In the genomic region with DNA sequence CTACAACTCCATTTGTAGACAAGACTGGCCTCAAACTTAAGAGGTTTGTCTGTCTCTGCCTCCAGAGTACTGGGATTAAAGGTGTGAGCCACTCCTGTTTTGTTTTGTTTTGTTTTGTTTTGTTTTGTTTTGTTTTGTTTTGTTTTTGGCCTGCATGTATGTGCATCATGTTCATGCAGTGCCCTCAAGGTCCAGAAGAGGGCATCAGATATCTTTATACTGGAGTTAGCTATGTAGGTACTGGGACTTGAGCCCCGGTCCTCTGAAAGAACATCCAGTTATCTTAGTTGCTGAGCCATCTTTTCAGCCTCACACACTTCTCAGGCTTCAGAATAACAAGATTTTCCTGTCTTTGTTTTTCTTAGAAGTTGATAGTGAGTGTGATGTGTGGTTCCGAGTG, we compare ENCODE assay signal across 10 mouse cellular contexts. TPM values are rescaled to one million over a fixed set of nuclear protein-coding genes. Genes with fewer than 3 reads are reported as not detected.
DNase-seq lines count a peak whose midpoint lies in the region; TF ChIP-seq lines count a peak whose summit lies in the region.
"Had no signal": no experiment of that assay in that cellular context is flagged by ENCODE, and none has a peak within 500 bp of the region (broad histone marks: within the 10 kb centered on the region; RNA-seq: fewer than 3 reads in every experiment).

No protein-coding gene starts in this region.

- peaks cover 30 to 87% of the 10 kb centered on the region in 2 experiments for H3K36me3 ChIP-seq in CH12.LX (replicated peaks in 1 of 2; ENCODE audit: control insufficient read depth in 1 of 2, insufficient read depth in 1 of 2, low read length in 1 of 2)

- H3K4me1 ChIP-seq in CH12.LX (ENCODE audit: control insufficient read depth in 1 of 2, insufficient read depth in 2 of 2), result no peaks in the 10 kb centered on the region
- H3K4me1 ChIP-seq: embryonic facial prominence, embryonic 12.5 days; heart, embryonic 10.5 days had no signal

- TF ChIP-seq EP300 in CH12.LX (IDR thresholded peaks at IDR 0.05; ENCODE audit: low read length), result no peak

- in situ Hi-C loops in CH12.LX (cut with MboI; ENCODE audit: low pct_ligation_motif_present, low pct_unique_long_range_greater_than_20kb, low sequenced_read_pairs), result no loop called here

- no peaks in the 10 kb centered on the region for H3K27me3 ChIP-seq in CH12.LX (replicated peaks)
- H3K27me3 ChIP-seq: embryonic facial prominence, embryonic 12.5 days had no signal

- DNase-seq in adrenal gland, postnatal 14 days, result peak; percentile 17
- no peak for DNase-seq in adrenal gland, postnatal 10 days
- DNase-seq in left cerebral cortex, adult 2 months (ENCODE audit: extremely low spot score in 1 of 2, low spot score in 2 of 2), result no peak
- DNase-seq in left cerebral cortex, adult 11 months (ENCODE audit: low spot score), result no peak
- DNase-seq in CH12.LX (ENCODE audit: extremely low read depth), result peak; percentile 24
- peak; percentile 40 for DNase-seq in induced T-regulatory cell, adult 2 months (ENCODE audit: low read depth)
- no peak for DNase-seq in frontal cortex, adult 2 months (ENCODE audit: extremely low spot score in 1 of 2, low spot score in 1 of 2)
- DNase-seq in spleen, adult 18-20 months, result no peak

- H3K9ac ChIP-seq in CH12.LX (ENCODE audit: insufficient read depth, low read depth), result no peak overlapping the region
- H3K9ac ChIP-seq: embryonic facial prominence, embryonic 12.5 days had no signal

- peak; percentile 22 for TF ChIP-seq CTCF in left cerebral cortex, adult 2 months (IDR thresholded peaks at IDR 0.05)
- TF ChIP-seq CTCF in CH12.LX (conservative IDR thresholded peaks at IDR 0.05 in 1 of 2, IDR thresholded peaks at IDR 0.05 in 1 of 2; ENCODE audit: low read depth in 2 of 2, low read length in 2 of 2), result peak in 1 of 2 experiments; percentile 47; a peak in 2 of 4 replicates

- H3K4me3 ChIP-seq in left cerebral cortex, adult 2 months, result no peak overlapping the region
- no peak overlapping the region for H3K4me3 ChIP-seq in CH12.LX (replicated peaks in 1 of 3; ENCODE audit: low read depth in 2 of 3, low read length in 2 of 3, poor library complexity in 1 of 3)
- H3K4me3 ChIP-seq: embryonic facial prominence, embryonic 12.5 days; heart, embryonic 10.5 days had no signal

- dilution Hi-C loops in CH12.LX (cut with MboI; ENCODE audit: extremely low pct_ligation_motif_present, extremely low pct_unique_long_range_greater_than_20kb, low sequenced_read_pairs), result no loop called here

- no peak for TF ChIP-seq POLR2A in CH12.LX (IDR thresholded peaks at IDR 0.05; ENCODE audit: low read depth, low read length)

- no peaks in the 10 kb centered on the region for H3K9me3 ChIP-seq in CH12.LX (replicated peaks; ENCODE audit: low read length)
- H3K9me3 ChIP-seq: embryonic facial prominence, embryonic 12.5 days; heart, embryonic 10.5 days had no signal

- intact Hi-C loops in left cerebral cortex, adult 2 months (cut with DNase I), result no loop called here

- H3K27ac ChIP-seq in left cerebral cortex, adult 2 months, result no peak overlapping the region
- no peak overlapping the region for H3K27ac ChIP-seq in CH12.LX (ENCODE audit: insufficient read depth, low read depth)
- H3K27ac ChIP-seq: embryonic facial prominence, embryonic 12.5 days; heart, embryonic 10.5 days had no signal

- no peak overlapping the region for H3K4me2 ChIP-seq in CH12.LX (ENCODE audit: insufficient read depth, low read depth, poor library complexity, severe bottlenecking)
- H3K4me2 ChIP-seq: embryonic facial prominence, embryonic 12.5 days had no signal

- TF ChIP-seq RAD21 in CH12.LX (IDR thresholded peaks at IDR 0.05; ENCODE audit: low read depth, low read length), result peak; percentile 15

- no peaks in the 10 kb centered on the region for H3K79me2 ChIP-seq in CH12.LX (replicated peaks; ENCODE audit: control insufficient read depth, extremely low read depth, insufficient read depth, poor library complexity, severe bottlenecking)

TF ChIP-seq in CH12.LX, 34 proteins besides CTCF, POLR2A, EP300 and RAD21:
- TF ChIP-seq IRF4 (IDR thresholded peaks at IDR 0.05; ENCODE audit: low read depth, low read length), result no peak
- peak; percentile 11; the same call in 1 of the 2 replicates for TF ChIP-seq SMC3 (IDR thresholded peaks at IDR 0.05; ENCODE audit: low read depth, low read length)

RNA-seq across cellular contexts. Expression of a gene that starts 18.7 kb away (rescaled TPM):
- 48.2 and 51.8 TPM in 2 replicates for total RNA-seq in adrenal gland, postnatal 14 days (2021)
- 10 to 100 TPM; 45.0 to 46.0 TPM for total RNA-seq in adrenal gland, postnatal 10 days (2021)
- total RNA-seq in left cerebral cortex, adult 2 months (2021), result 10 to 100 TPM; 52.0 to 55.4 TPM
- 21.0 and 21.8 TPM in 2 replicates for total RNA-seq in CH12.LX (2012; rRNA removed)
- 37.8 and 44.7 TPM in 2 replicates for total RNA-seq in CH12.LX (2014; rRNA removed)
- 19.8 and 20.4 TPM in 2 replicates for polyA plus RNA-seq in CH12.LX (2012; ENCODE audit: insufficient read length, low read depth)
- polyA plus RNA-seq in frontal cortex, adult 2 months (2012; rRNA removed), result 48.7 and 51.2 TPM in 2 replicates

RNA-seq across cellular contexts. Expression of a gene that starts 19.4 kb away (rescaled TPM):
- 51.3 and 53.4 TPM in 2 replicates for total RNA-seq in adrenal gland, postnatal 14 days (2021)
- 10 to 100 TPM; 41.3 to 51.6 TPM for total RNA-seq in adrenal gland, postnatal 10 days (2021)
- total RNA-seq in left cerebral cortex, adult 2 months (2021), result 10 to 100 TPM; 51.6 to 56.5 TPM
- total RNA-seq in CH12.LX (2012; rRNA removed) (11.0 and 15.8 TPM in 2 replicates), CH12.LX (2014; rRNA removed) (31.6 and 32.8 TPM in 2 replicates)
- polyA plus RNA-seq in CH12.LX (2012; ENCODE audit: insufficient read length, low read depth), result 41.7 and 45.2 TPM in 2 replicates
- polyA plus RNA-seq in frontal cortex, adult 2 months (2012; rRNA removed), result 57.0 and 58.7 TPM in 2 replicates

RNA-seq across cellular contexts. Expression of a gene that starts 53.6 kb away (rescaled TPM):
- total RNA-seq in adrenal gland, postnatal 14 days (2021), result 158 and 174 TPM in 2 replicates
- 100 to 1,000 TPM; 134 to 148 TPM for total RNA-seq in adrenal gland, postnatal 10 days (2021)
- total RNA-seq in left cerebral cortex, adult 2 months (2021), result 100 to 1,000 TPM; 236 to 257 TPM
- total RNA-seq in CH12.LX (2012; rRNA removed), result 95.3 and 112 TPM in 2 replicates
- total RNA-seq in CH12.LX (2014; rRNA removed), result 49.3 and 51.2 TPM in 2 replicates
- polyA plus RNA-seq in CH12.LX (2012; ENCODE audit: insufficient read length, low read depth), result 70.1 and 80.9 TPM in 2 replicates
- polyA plus RNA-seq in frontal cortex, adult 2 months (2012; rRNA removed), result 121 and 124 TPM in 2 replicates

Comparison
In these comparisons a context has a peak if more than half of its experiments do, and no peak if none do; other contexts are left out.
1. DNase-seq: peak in adrenal gland, postnatal 14 days (single experiment), CH12.LX (single experiment) and induced T-regulatory cell, adult 2 months (single experiment); none in adrenal gland, postnatal 10 days (single experiment), left cerebral cortex, adult 2 months (0 of 2), left cerebral cortex, adult 11 months (single experiment), frontal cortex, adult 2 months (0 of 2) and spleen, adult 18-20 months (0 of 2).